Mouse (Mus musculus) adrenal gland, postnatal 25 days (tissue): Measurements from ENCODE around the gene Cux1. TPM values are rescaled to one million over a fixed set of nuclear protein-coding genes. Genes with fewer than 3 reads are reported as not detected.
A peak's percentile ranks its signal among the peaks of the same experiment; 100 is the strongest.

Source experiments
- DNase-seq: peaks from one replicate; pipeline ENCODE4 v3.0.0; 2021; ENCODE audit warnings: mixed read lengths
- long read RNA-seq: library from polyadenylated mRNA; stranded (forward); transcript quantifications from one replicate; pipeline ENCODE4 v2.0.0, GENCODE M21; 2021
- total RNA-seq: library from RNA; stranded (reverse); gene quantifications from 2 replicates; pipeline ENCODE4 v1.2.3, GENCODE M21; 2021

Cux1 gene
- 109 and 110 TPM in 2 replicates for total RNA-seq
- long read RNA-seq, transcript Cux1-211 (23 exons, 2,831 nt), result minor isoform, 6 of 30 reads
- long read RNA-seq, transcript Cux1-207 (23 exons, 2,821 nt), result major isoform, 7 of 30 reads
- long read RNA-seq, partial matches to known transcripts, result 10 of 30 reads
- long read RNA-seq, other reads (novel, unspliced or antisense), result 6 of 30 reads

DNA sequence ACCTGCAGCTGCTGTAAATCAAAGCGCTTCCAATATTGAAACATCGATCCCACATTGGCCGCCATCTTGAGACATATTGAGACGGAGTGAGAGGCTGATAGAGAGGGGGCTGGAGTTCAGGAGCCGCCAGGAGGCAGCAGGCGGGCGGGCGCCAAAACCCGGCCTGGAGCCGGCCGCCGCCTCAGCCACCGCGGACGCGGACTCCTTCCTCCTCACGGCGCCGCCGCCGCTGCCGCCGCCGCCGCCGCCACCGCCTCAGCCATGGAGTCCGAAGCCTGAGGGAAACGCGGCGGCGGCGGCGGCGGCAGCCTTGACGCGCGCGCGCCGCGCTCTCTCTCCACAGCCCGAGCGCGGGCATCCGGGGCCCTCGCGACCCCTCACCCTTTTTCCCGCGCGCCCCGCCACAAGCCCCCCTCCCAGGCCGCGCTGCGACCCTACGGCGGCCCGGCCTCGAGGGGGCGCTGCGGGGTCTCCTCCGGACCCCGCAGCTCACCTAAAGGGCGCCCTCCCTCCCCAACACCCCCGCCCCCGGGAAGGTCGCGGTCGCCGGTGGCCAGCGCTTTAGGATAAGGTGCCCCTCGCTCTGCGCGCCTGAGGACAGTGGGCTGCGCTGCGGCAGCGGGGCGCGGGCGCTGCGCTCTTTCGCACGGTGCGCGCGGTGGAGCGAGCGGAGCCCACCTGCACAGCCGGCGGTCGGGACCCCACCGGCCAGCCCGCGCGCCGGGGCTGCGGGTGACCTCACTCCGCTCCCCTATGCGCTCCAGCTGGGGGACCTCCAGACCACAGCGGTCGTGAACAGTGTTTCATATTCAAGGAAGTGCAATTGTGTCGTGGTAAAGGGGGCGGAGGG lies at the start of gene Cux1:
TSS of gene Cux1 (minus strand) at position 315 of the 850 bp plus-strand sequence.
- peak; percentile 86 for DNase-seq

DNA sequence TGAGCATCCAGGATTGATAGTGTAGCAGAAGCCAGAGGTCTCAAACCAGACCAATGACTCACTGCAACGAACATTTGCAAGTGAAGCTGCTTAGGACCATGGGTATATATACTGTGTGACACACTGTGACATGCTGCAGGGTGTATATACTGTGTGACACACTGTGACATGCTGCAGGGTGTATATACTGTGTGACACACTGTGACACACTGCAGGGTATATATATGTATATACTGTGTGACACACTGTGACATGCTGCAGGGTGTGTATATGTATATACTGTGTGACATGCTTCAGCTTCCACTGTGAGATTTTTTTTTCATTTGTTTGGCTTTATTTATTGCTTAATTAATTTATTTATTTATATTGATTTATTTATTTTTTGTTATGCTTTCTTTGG lies 45.1 kb upstream of the Cux1 start:
- no peak for DNase-seq

DNA sequence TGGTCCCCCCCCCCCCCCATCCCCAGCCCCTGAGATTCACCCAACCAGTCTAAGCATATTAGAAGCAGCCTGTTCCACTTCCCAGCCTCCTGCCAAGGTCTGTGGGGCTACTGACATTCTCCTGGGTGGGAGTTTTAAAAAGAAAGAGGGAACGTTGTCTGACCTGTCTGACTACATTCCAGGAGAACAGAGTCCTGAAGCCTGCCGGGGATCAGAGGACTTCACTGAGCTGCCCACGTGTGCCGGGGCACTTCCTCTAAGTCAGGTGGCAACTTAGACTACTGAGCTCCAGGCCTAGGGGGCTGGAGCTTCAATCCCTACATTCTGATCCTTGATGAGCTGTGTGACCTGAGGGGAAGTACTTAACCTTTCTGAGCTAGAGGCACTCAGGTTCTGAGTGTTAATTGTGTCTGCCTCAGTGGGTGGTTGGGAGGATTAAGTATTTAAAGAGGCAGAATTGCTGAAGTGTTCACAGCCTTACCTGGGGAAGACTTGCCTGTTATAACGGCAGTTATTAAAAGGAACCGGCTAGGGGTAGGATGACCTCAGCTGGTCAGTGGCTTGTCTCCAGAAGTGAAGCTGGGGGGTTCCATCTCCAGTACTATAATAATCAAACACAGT lies 41.6 kb upstream of the Cux1 start:
- no peak for DNase-seq

DNA sequence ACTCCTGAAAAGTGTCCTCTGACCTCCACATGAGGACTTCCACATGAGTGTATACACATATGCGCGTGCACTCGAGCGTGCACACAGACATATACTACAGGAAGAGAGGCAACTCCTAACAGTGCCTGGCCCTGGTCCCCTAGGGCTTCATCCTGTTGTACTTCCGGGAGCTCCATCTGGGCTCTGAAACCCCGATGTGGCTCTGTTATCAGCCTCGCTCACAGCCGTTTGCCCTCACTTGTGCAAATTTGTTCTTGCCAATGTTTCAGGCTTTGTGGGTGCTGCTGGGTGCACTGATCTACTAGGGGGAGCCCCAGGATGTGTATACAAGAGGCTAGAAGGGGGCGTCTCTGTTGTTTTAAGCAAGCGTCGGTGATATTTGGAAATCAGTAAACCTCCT lies 37.9 kb upstream of the Cux1 start:
- DNase-seq, result no peak

DNA sequence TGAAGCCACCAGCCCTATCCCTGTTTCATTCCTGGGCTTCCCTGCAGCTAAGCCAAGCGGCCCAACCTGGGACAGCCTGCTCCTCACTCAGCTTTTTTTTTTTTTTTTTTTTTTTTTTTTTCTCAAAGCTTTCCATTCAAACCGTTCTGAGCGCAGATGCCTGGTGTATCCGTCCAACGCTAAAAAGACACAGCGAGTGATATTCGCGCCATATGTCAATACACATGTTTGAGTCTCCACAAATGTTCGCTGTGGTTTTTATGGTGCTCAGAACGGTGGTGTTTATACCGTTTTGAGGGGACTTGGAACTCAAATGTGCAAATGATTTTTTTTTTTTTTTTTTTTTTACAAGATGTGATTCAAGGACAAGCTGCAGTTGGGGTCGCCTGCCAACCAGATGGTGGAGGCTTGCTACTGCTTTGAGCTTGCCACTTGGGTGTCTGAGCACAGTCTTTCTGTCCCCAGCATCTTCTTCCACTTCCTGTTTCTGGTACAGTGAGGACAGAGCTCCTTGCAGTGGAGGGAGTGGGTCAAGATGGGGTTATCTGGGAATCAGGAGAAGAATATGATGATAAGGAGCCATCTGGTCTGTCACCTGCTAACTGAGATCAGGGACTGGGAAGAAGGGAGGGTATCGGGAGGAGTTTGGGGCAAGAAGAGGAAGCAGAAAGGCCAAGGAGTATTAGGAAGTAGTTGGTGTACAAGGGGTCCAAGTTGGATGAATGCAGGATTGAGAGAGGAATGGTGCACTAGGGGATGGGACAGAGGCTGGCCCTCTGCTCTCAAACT lies 36.1 kb upstream of the Cux1 start:
- DNase-seq, result no peak

DNA sequence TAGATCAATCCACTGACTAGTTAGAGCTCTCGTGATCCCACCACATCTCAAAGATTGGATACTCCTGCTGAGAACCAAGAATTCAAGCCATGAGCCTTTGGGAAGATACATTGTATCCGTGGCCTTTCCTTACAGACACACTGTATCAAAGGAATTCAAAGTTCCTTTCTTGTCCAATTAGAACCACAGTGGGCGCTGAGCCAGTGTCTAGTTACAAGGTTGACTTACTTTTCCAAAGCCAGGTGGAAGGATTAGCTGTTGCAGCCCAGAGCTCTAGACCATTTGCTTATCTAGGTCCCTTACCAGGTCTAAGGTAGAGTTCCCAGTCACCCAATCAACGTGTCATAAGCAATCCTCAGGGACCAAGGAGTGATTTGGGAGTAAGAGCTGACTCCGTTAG lies 33.2 kb upstream of the Cux1 start:
- DNase-seq, result no peak

DNA sequence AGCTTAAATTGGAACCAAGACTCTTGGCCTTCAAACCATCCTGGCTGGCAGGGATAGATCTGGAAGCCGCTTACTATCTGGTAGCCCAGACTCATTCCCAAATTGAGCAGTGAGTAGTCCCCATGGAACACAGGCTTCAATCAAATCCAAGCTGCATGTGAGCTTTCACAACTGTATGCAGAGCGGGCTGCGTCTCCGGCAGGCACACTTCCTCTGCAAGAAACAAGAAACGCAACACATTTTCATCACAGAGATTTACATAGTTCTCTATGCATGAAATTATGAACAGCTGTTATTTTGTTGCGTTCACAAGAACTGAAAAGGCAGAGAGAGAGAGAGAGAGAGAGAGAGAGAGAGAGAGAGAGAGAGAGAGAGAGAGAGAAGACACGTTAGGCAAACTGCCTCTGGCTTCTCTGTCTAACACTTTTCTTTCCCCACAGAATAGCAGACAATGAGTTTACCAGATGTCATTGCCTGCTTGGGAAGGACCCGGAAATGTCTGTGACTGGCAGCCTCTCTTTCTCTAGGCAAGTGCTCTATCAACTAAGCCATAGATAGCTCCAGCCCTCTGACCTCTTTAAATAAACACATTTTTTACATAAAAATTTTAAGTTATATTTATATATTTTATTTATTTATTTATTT lies 27.7 kb upstream of the Cux1 start:
- DNase-seq, result no peak

DNA sequence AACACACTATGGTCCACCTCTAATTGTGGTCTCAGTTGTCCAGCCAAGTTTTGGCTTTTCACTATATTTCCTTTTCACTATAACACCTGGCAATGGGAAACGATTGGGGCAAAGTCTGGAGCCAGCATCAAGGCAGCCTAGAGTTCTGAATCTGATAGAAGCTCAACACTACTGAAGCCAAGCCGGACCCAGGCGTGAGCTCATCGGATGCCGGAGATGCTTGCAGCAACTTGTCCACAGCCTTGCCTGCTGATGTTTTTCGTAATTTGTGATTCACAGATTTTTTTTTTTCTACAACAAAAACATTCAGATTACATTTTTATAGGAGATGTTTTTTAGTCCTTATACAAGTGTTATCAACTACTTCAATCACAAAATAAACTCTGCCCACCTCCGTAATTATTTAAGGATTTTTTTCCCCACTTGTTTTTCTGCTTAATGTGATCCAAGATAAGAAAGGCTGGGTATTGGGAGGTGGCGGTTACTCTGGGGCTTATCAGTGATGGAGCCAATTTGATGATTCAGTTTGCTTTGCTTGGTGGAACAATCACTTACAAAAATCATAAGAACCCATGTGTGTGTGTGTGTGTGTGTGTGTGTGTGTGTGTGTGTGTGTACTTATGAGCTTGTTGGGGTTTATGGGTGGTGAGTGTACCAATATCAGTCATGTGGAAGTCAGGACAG lies 24.7 kb upstream of the Cux1 start:
- no peak for DNase-seq

DNA sequence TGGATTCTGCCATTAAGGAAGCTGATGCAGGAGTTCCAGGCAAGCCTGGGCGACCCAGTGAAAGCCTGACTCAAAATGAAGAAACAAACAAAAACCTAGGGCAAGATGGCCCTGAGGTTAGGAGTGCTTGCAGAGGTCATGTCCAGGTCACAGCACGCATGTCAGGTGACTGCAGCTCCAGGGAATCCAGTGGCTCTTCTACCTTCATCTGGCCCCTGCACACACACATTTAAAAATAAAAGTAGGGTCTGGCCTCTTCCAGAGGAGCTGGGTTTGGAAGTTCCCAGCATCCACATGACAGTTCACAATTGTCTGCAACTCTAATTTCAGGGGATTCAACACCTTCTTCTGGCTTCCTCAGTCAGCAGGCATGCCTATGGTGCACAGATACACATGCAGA lies 21.7 kb upstream of the Cux1 start:
- no peak for DNase-seq

DNA sequence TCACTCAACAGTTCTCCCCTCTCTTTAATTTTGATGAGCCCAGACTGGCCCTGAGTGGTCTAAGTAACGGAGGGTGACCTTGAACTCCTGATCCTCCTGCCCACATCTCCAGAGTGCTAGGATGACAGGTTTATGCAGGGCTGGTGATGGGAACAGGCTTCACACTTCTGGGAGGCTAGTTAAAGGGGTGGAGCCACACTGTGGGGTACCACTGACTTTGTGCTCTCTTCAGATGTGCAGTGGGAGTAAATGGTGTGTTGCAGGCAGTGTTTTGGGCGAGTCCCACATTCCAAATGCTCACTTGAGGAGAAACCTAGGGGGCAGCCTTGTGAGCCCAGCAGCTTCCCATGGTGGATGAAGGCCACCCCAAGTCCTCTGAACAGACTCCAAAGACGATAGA lies 21.2 kb upstream of the Cux1 start:
- no peak for DNase-seq

DNA sequence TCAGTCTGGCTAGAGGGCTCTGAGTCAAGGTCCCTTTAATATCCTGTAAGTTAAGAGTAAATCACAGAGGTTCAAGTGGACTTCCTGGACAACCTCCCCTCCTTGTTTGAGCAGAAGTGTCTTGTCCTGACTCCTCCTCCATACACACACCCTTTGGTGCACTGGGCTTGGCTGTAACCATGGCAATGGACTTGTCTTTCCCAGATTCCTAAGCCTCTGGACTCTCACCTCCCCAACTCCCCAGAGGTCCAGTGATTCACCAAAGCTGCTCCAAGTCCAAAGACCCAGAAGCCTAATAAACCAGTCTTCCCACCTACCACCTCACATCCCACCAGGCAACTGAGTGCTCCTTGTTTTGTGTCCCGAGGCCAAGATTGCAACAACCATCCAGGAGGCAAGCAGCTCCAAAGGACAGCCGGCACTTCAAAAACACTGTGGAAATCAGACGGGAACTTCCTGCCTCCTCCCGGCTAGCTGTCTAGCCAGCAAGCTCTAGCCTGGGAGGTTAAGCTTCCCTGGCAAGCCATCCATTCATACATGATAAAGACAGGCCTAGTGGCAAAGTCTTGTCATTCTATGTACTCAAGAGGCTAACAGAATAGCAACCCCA lies 17.5 kb upstream of the Cux1 start:
- no peak for DNase-seq

DNA sequence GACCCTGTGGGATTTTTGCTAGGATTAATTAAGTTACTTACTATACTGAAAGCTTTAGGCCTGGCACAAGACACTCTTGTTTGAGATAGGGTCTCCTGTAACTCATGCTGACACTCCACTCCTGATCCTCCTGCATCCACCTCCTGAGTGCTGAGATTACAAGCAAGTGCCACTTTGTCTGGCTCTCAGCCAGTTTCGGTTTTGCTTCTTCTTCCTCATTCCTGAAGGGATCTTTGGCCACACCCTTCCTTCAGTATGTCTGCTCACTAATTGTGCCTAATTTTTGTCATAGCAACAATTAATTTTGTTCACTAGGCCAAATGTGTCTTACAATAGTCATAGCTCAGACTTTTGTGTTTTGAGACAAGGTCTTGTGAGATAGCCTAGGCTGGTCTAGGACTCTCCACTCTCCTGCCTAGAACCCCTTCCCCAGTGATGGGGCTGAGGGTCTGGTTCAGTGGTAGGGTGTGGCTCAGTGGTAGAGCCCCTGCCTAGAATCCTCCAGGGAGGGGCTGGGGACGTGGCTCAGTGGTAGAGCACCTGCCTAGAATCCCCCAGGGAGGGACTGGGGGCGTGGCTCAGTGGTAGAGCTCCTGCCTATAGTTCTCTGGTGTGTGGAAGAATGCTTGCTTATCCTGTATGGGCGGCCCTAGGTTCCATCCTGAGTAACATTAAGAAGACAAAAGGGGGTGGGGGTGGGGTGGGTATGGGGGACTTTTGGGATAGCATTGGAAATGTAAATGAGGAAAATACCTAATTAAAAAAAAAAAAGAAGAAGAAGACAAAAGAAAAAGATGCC lies 16.6 kb upstream of the Cux1 start:
- no peak for DNase-seq

DNA sequence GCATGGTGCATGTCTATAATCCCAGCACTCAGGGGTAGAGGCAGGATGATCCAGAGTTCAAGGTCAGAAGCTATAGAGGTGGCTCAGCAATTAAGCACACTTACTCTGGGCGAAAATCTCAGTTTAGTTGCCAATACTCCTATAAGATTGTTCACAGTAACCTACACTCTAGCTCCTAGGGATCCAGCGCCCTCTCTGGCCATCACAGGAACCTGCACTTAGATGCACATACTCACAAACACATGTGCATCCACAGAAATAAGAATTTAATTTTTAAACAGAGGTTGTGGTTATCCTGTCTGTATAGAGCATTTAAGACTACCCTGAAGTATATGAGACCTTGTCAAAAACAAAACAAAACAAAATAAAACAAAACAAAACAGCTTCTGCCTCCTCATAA lies 16.0 kb upstream of the Cux1 start:
- DNase-seq, result no peak

DNA sequence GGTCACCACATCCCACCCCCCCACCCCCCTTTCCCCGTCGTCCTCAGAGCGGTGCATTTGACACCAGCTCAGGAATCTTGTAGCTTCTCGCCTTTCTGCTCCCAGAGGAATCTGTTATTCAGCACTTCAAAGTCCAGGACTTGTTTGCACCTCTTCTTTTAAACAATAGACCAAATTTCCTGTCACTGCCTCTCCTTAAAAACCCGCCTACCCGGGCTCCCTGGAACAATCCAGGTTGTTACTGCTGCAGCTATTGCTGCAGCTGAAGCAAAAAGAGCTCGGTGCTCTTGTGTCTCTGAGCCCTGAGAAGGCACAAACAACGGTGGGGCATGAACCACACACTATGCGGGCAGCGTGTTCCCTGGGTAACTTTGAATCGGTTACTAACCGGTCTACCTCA lies 14.9 kb upstream of the Cux1 start:
- DNase-seq, result no peak

DNA sequence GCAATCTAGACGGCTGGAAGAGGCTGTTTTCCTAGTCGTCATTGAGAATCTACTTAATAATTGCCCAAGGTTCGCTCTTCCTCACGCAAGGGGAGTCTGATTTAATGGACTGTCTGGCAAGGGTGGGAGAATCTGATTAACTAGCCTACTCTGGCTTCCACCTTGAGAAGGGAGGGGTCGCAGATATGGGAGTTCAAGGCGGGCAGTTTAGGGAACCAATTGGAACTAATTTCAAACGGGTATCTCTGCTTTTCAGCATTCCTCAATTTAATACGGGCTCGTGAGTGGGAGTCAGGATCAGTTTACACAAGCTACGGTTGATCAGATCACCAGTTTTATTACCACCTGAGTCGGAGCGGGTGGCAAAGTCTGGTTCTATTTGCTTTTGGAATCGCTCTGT lies 14.3 kb upstream of the Cux1 start:
- no peak for DNase-seq

DNA sequence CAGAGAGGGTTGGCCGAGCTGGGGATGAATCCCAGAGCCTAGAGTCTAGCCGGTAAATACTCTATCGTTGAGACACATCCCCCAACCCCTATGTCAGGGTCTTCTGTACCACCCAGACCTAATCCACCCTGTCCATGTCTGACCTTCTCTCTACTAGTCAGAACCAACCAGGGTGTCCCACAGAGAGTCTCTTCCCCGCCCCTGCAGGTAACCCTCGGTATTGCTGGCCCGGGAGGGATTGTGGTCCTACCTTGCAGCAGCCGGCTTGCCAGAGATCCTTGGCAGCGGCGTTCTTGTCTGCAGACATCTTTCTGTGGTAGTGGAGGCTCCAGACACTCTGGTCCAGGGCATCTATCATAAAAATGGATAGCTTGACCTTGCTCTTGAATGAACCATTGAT lies 13.9 kb upstream of the Cux1 start:
- peak; percentile 31 for DNase-seq

DNA sequence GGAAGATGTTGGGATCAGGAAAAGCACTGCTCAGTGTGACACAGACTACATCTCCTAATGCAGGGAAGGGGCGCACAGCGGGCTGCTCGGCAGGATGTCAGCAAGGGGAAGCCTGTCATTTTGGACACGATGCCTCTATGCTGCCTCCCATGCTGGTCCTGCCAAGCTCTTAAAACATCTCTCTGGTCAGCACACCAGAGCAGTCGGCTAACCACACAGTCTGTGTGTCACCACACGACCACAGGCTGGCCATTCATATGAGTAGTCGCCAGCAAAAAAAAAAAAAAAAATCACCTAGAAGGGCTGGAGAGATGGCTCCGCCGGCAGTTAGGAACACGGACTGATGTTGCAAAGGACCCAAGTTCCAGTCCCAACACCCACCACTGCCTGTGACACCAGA lies 10.9 kb upstream of the Cux1 start:
- no peak for DNase-seq

DNA sequence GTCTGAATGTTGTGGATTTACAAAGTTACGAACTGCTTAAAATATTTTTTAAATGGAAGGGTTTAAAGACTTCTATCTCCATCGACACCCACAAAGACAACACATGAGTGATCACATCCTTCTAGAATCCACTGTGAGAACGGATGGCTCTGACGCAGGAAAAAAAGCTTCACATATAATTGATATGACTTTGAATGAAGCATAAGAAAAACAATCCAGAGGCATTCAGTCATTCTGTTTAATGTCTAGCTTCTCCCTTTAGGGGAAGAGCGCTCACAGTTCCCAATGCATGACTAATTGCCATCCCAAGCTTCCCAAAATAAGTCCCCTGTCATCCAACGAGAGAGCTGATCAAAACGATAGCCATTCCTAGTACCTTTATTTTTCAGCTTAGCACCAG lies 2.9 kb upstream of the Cux1 start:
- DNase-seq, result no peak

DNA sequence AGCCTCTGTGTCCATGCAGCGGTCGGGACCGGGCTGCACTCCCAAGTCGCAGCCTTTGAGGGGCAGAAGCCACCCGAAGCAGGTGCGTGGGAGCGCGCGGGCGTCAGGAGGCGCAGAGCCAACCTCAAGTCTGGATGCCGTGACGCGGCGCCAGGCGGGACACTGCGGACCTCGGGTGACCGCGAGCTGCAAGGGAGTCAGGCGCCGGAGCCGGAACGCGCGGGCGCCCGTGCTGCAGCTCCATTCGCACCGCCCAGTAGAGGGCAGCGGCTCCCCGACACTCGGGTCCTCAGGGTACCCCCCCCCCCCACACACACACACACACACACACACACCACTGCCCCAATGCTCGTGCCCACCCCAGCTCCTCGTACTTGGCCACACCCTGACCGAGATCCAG lies 1.5 kb upstream of the Cux1 start:
- DNase-seq, result peak; percentile 86

DNA sequence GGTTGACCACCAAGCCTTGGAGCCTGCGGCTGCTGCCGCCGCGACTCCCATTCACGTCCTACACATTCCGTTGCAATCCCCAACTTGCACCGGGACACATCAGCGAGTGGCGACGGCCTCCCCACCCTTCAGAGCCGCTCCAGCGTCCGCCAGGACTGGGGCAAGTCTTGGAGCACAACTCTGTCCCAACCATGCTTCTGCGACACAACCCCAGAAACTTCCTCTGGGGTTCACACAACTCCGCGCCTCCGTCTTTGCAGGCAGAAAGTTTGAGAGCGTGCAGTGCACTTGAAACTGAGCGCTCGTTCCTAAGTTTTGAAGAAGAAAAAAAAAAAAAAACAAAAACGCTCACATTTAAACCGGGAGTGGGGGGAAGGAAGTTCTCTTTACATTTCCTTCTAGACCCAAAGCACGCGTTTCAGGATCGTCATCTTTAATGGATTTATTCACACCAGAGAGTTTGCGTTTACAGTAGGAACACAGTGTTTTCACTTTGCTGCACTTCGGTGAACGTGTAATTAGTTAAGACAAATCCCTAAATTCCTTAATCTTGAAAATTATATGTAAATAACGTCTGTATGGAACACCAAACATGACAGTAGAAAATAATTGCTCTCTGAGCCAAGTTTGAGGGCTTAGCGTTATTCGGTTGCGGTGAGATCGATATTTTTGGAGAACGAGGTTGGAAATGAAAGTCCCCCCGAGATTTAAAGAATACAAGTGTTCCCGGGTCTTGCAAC lies 906 bp upstream of the Cux1 start:
- peak; percentile 41 for DNase-seq
